Mouse (Mus musculus): ENCODE results near the gene Rab11fip3. TPM values are rescaled to one million over a fixed set of nuclear protein-coding genes. Genes with fewer than 3 reads are reported as not detected.
A peak's percentile ranks its signal among the peaks of the same experiment; 100 is the strongest.

The Rab11fip3 gene
- polyA plus RNA-seq, 1 experiment = 15.2 TPM

DNA sequence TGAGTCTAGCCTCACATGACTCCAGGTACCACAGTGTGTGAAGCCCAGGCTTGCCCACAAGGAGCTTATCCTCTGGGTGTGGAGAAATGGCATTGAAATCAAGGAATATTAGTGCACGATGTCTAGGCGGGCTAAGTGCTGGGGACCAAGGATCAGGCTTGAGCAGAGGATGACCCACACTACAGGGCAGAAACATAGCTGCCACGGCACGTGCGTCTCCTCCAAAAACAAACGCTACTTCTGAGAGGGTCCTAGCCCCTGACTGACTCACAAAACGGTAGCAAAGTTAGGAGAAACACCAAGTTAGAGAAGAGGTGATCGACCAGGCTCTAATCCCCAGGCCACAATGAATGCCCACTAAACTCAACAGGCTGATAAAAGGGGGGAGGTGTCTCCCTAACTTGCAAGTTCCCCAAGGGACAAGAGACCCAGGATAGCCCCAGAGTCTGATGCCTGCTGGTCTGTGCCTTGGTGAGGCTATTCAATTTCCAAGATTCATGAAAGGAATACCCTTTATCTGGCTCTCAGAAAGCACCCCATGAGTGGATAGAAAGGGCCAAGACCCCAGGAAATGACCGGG lies 25.3 kb upstream of the Rab11fip3 start:
- Histone ChIP-seq H3ac (ENCODE audit: control insufficient read depth, insufficient read length, low read depth) (peak overlapping the region; percentile 74), H3K79me3 (ENCODE audit: low read depth) (no peaks in the 10 kb centered on the region), H3K36me3 (ENCODE audit: control insufficient read depth, insufficient read depth) (no peaks in the 10 kb centered on the region), H3K27me3 (ENCODE audit: control insufficient read depth, insufficient read depth, insufficient read length) (no peaks in the 10 kb centered on the region), H3K79me2 (ENCODE audit: control insufficient read depth, insufficient read depth) (no peaks in the 10 kb centered on the region), H3K4me3 (ENCODE audit: insufficient read depth, poor library complexity, severe bottlenecking) (peak overlapping the region; percentile 37)
- no peak for TF ChIP-seq USF1 (IDR thresholded peaks at IDR 0.05; ENCODE audit: low read depth)
- no peak for TF ChIP-seq CTCF (IDR thresholded peaks at IDR 0.05; ENCODE audit: control insufficient read depth, insufficient read depth, insufficient read length)
- no peak for TF ChIP-seq CEBPB (IDR thresholded peaks at IDR 0.05; ENCODE audit: low read depth)
- no peak for TF ChIP-seq MYOG (IDR thresholded peaks at IDR 0.05; ENCODE audit: control insufficient read depth, extremely low read depth, insufficient read length)
- TF ChIP-seq MAX (IDR thresholded peaks at IDR 0.05) = no peak
- TF ChIP-seq MYOD1 (IDR thresholded peaks at IDR 0.05; ENCODE audit: control insufficient read depth, insufficient read length, low read depth) = no peak
- no peak for TF ChIP-seq FOSL1 (IDR thresholded peaks at IDR 0.05; ENCODE audit: insufficient read depth, low read length, poor library complexity, severe bottlenecking)

DNA sequence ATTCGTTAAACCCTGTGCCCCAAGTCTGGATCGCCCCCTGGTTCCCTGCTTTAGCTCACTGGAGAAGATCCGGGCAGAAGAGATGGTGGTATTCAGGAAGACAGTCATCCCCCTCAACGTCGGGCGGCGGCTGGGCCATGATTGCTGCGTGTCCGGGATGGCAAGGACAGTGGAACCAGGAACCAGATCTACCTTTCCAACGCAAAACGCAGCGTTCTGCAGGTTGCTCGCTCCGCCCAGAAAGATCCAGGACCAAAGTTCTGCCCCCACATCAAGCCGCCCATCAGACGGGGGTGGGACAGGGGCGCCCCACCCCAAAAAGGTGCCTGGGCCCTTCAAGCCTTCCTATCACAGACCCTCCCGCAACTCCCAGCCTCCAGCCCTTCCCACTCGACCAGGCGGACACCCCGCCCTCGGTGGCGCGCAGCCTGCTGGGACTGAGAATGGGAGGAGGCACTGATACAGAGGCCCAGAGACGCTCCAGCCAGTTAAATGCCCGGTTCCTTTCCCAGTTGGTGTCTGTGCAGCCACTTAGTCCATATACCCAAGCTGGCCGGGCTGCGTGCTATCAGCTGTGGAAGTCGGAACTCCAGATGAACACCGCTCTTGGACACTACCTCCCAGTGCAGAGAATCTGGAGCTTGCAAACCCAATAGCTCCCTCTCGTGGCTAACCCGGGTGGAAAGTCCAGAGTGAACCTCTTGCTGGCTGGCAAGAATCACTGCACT lies 20.7 kb upstream of the Rab11fip3 start, which contains the start of gene Decr2:
Decr2 (minus strand) TSS at position 433 of the 728 bp plus-strand sequence.
- Histone ChIP-seq H3K79me3 (ENCODE audit: low read depth) (no peaks in the 10 kb centered on the region), H3K27me3 (ENCODE audit: control insufficient read depth, insufficient read depth, insufficient read length) (no peaks in the 10 kb centered on the region), H3K79me2 (ENCODE audit: control insufficient read depth, insufficient read depth) (no peaks in the 10 kb centered on the region), H3K4me3 (ENCODE audit: insufficient read depth, poor library complexity, severe bottlenecking) (peak within 1 kb of the TSS; percentile 36), H3ac (ENCODE audit: control insufficient read depth, insufficient read length, low read depth) (peak within 1 kb of the TSS; percentile 61), H3K36me3 (ENCODE audit: control insufficient read depth, insufficient read depth) (no peaks in the 10 kb centered on the region)
- peak; percentile 63 for TF ChIP-seq CTCF (IDR thresholded peaks at IDR 0.05; ENCODE audit: control insufficient read depth, insufficient read depth, insufficient read length)
- no peak for TF ChIP-seq CEBPB (IDR thresholded peaks at IDR 0.05; ENCODE audit: low read depth)

DNA sequence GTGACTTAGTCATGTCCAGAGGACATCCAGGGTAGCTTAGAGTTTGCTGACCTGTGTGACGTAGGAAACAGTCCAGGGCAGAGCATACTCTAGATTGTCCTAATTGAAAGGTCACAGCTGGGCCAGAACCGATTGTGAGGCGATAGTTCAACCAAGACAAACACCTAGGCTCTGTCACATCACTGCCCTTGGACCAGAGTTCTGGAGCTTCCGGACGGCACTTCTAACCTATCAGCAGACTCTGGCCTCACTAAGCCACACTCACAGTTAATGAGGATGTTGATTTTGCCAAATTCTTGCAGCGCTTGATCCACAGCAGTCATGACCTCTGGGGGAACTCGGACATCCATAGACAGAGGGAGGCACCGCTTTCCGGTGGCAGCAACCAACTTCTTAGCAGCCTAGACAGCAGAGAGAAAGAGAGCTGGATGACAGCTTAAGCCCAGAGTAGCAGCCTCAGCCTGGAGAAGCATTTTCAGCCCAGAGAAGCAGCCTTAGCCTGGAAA lies 17.8 kb upstream of the Rab11fip3 start:
- H3K79me3 ChIP-seq (ENCODE audit: low read depth) = no peaks in the 10 kb centered on the region
- H3ac ChIP-seq (ENCODE audit: control insufficient read depth, insufficient read length, low read depth) = no peak overlapping the region
- H3K4me3 ChIP-seq (ENCODE audit: insufficient read depth, poor library complexity, severe bottlenecking) = no peak overlapping the region
- no peaks in the 10 kb centered on the region for H3K36me3 ChIP-seq (ENCODE audit: control insufficient read depth, insufficient read depth)
- TF ChIP-seq MYOG (IDR thresholded peaks at IDR 0.05; ENCODE audit: control insufficient read depth, extremely low read depth, insufficient read length) (no peak), CEBPB (IDR thresholded peaks at IDR 0.05; ENCODE audit: low read depth) (no peak), MAX (IDR thresholded peaks at IDR 0.05) (no peak), CTCF (IDR thresholded peaks at IDR 0.05; ENCODE audit: control insufficient read depth, insufficient read depth, insufficient read length) (no peak), MYOD1 (IDR thresholded peaks at IDR 0.05; ENCODE audit: control insufficient read depth, insufficient read length, low read depth) (no peak), USF1 (IDR thresholded peaks at IDR 0.05; ENCODE audit: low read depth) (no peak), FOSL1 (IDR thresholded peaks at IDR 0.05; ENCODE audit: insufficient read depth, low read length, poor library complexity, severe bottlenecking) (no peak)
- H3K79me2 ChIP-seq (ENCODE audit: control insufficient read depth, insufficient read depth) = no peaks in the 10 kb centered on the region
- H3K27me3 ChIP-seq (ENCODE audit: control insufficient read depth, insufficient read depth, insufficient read length) = no peaks in the 10 kb centered on the region

DNA sequence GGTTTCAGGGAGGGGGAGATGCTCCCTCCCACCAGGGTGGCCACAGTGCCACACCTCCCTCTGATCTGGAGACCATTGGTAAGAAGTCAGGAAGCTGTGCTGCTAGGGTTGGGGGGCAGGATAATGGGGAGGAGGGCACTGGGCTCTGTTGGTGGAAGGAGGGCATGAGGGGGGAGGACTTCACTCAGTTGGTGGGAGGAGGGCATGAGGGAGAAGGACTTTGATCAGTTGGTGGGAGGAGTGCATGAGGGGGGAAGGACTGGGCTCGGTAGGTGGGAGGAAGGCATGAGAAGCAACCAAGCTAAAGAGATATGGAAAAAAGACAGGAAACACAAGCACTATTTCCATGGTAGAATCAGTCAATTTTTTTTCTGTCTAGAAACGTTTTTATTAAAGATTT lies 11.5 kb upstream of the Rab11fip3 start:
- Histone ChIP-seq H3K27me3 (ENCODE audit: control insufficient read depth, insufficient read depth, insufficient read length) (peaks cover 5% of the 10 kb centered on the region), H3K79me3 (ENCODE audit: low read depth) (no peaks in the 10 kb centered on the region), H3K36me3 (ENCODE audit: control insufficient read depth, insufficient read depth) (no peaks in the 10 kb centered on the region), H3K79me2 (ENCODE audit: control insufficient read depth, insufficient read depth) (no peaks in the 10 kb centered on the region), H3K4me3 (ENCODE audit: insufficient read depth, poor library complexity, severe bottlenecking) (no peak overlapping the region), H3ac (ENCODE audit: control insufficient read depth, insufficient read length, low read depth) (no peak overlapping the region)
- no peak for TF ChIP-seq USF1 (IDR thresholded peaks at IDR 0.05; ENCODE audit: low read depth)

DNA sequence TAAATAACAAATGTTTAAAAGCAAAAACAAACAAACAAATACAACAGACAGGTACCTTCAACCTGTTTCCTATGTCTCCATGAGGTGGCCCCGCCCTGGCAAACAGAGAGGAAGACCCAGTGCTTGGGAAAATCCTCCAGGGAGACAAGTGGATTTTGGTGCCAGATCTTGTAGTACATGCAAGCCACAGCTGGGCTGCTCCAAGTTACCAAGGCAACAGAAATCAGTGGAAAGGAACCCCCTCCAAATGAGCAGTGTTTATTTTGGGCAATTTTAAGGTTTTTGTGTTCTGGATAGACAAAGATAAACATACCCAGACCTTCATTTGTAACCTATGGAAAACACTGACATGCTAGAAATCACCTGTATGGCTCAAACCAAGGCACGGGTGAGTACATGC lies 9.5 kb upstream of the Rab11fip3 start:
- no peaks in the 10 kb centered on the region for H3K36me3 ChIP-seq (ENCODE audit: control insufficient read depth, insufficient read depth)
- no peak overlapping the region for H3K4me3 ChIP-seq (ENCODE audit: insufficient read depth, poor library complexity, severe bottlenecking)
- H3K79me3 ChIP-seq (ENCODE audit: low read depth) = no peaks in the 10 kb centered on the region
- H3K79me2 ChIP-seq (ENCODE audit: control insufficient read depth, insufficient read depth) = no peaks in the 10 kb centered on the region
- no peak for TF ChIP-seq CTCF (IDR thresholded peaks at IDR 0.05; ENCODE audit: control insufficient read depth, insufficient read depth, insufficient read length)
- TF ChIP-seq USF1 (IDR thresholded peaks at IDR 0.05; ENCODE audit: low read depth) = no peak
- no peak for TF ChIP-seq CEBPB (IDR thresholded peaks at IDR 0.05; ENCODE audit: low read depth)
- TF ChIP-seq MAX (IDR thresholded peaks at IDR 0.05) = no peak
- no peak for TF ChIP-seq FOSL1 (IDR thresholded peaks at IDR 0.05; ENCODE audit: insufficient read depth, low read length, poor library complexity, severe bottlenecking)
- TF ChIP-seq MYOD1 (IDR thresholded peaks at IDR 0.05; ENCODE audit: control insufficient read depth, insufficient read length, low read depth) = no peak
- TF ChIP-seq MYOG (IDR thresholded peaks at IDR 0.05; ENCODE audit: control insufficient read depth, extremely low read depth, insufficient read length) = no peak
- H3ac ChIP-seq (ENCODE audit: control insufficient read depth, insufficient read length, low read depth) = no peak overlapping the region
- peaks cover 9% of the 10 kb centered on the region for H3K27me3 ChIP-seq (ENCODE audit: control insufficient read depth, insufficient read depth, insufficient read length)

DNA sequence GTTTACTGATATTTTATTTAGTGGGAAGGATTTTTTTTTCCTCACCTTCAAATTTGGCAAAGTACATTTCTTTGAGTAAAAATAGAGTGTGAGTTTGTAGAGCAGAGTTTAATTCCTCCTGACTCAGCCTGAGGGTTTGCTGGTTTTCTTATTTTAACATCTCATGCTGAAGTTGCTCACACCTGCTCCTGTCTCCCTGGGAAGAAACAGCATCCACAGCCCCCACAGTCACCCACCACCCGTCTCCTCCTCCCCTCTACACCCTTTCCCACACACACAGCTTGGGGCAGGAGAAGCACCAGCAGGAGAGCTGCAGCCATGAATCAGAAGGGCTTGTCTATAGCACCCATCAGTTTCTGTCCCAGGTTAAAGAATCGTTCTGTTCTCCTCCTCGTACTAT lies 5.9 kb upstream of the Rab11fip3 start:
- H3K79me3 ChIP-seq (ENCODE audit: low read depth) = no peaks in the 10 kb centered on the region
- no peak overlapping the region for H3ac ChIP-seq (ENCODE audit: control insufficient read depth, insufficient read length, low read depth)
- TF ChIP-seq CEBPB (IDR thresholded peaks at IDR 0.05; ENCODE audit: low read depth) (no peak), MYOD1 (IDR thresholded peaks at IDR 0.05; ENCODE audit: control insufficient read depth, insufficient read length, low read depth) (no peak), USF1 (IDR thresholded peaks at IDR 0.05; ENCODE audit: low read depth) (no peak), MAX (IDR thresholded peaks at IDR 0.05) (no peak), MYOG (IDR thresholded peaks at IDR 0.05; ENCODE audit: control insufficient read depth, extremely low read depth, insufficient read length) (no peak), FOSL1 (IDR thresholded peaks at IDR 0.05; ENCODE audit: insufficient read depth, low read length, poor library complexity, severe bottlenecking) (no peak), CTCF (IDR thresholded peaks at IDR 0.05; ENCODE audit: control insufficient read depth, insufficient read depth, insufficient read length) (no peak)
- no peak overlapping the region for H3K4me3 ChIP-seq (ENCODE audit: insufficient read depth, poor library complexity, severe bottlenecking)
- H3K36me3 ChIP-seq (ENCODE audit: control insufficient read depth, insufficient read depth) = no peaks in the 10 kb centered on the region
- no peaks in the 10 kb centered on the region for H3K79me2 ChIP-seq (ENCODE audit: control insufficient read depth, insufficient read depth)
- H3K27me3 ChIP-seq (ENCODE audit: control insufficient read depth, insufficient read depth, insufficient read length) = peaks cover 9% of the 10 kb centered on the region
